Mouse (Mus musculus) adrenal gland, postnatal 25 days (tissue): ENCODE data around the gene Hoxb5. TPM values are rescaled to one million over a fixed set of nuclear protein-coding genes. Genes with fewer than 3 reads are reported as not detected.

Source experiments
- DNase-seq: peaks from one replicate; pipeline ENCODE4 v3.0.0; 2021; ENCODE audit warnings: mixed read lengths
- microRNA-seq, 2 experiments: library from miRNA; unstranded; fragments of <30 nt; microRNA quantifications; one replicate each; pipeline ENCODE4 v1.2.0; 2021
- total RNA-seq: library from RNA; stranded (reverse); gene quantifications from 2 replicates; pipeline ENCODE4 v1.2.3, GENCODE M21; 2021

Hoxb5 gene
- total RNA-seq, 1 experiment from 2014 or later: 36.5 TPM

GRCm38 (mm10) chr11:96354376-96354775 is 51.2 kb downstream of the Hoxb5 start:
- peak; percentile 68 for DNase-seq

- DNase-seq: no peak
Observed at GRCm38 (mm10) chr11:96354801-96355311, 51.7 kb downstream of the Hoxb5 start.

Small RNA genes within 50 kb of the gene (microRNA-seq; reads per million reads assigned to microRNA genes)
- gene Mir10a (51,196 to 89,197 reads per million in 2 experiments), gene Mir196a-1 (23.1 to 28.1 reads per million in 2 experiments)

Other genes with a start within 250 kb of the Hoxb5 start
- 46.2 and 48.4 TPM in 2 replicates for gene Ube2z, start 237.9 kb upstream of the Hoxb5 start, total RNA-seq
- 260 and 278 TPM in 2 replicates for gene Atp5g1, start 227.7 kb upstream of the Hoxb5 start, total RNA-seq
- not detected in 2 replicates for gene Calcoco2, start 191.4 kb upstream of the Hoxb5 start, total RNA-seq
- gene Ttll6, start 169.6 kb upstream of the Hoxb5 start, total RNA-seq: not detected in 2 replicates
- gene Hoxb13, start 109.0 kb upstream of the Hoxb5 start, total RNA-seq: not detected in 2 replicates
- 202 and 263 TPM in 2 replicates for gene Hoxb9, start 31.9 kb upstream of the Hoxb5 start, total RNA-seq
- gene Hoxb8, start 21.4 kb upstream of the Hoxb5 start, total RNA-seq: 84.9 and 94.6 TPM in 2 replicates
- gene Hoxb7, start 16.7 kb upstream of the Hoxb5 start, total RNA-seq: 54.7 and 58.6 TPM in 2 replicates
- gene Hoxb6, start 10.9 kb upstream of the Hoxb5 start, total RNA-seq: 74.4 and 78.8 TPM in 2 replicates
- 27.6 and 31.5 TPM in 2 replicates for gene Hoxb4, start 14.9 kb downstream of the Hoxb5 start, total RNA-seq
- gene Hoxb3, start 20.0 kb downstream of the Hoxb5 start, total RNA-seq: 33.0 and 40.1 TPM in 2 replicates
- gene Hoxb2, start 47.2 kb downstream of the Hoxb5 start, total RNA-seq: 24.0 and 25.6 TPM in 2 replicates
- not detected in 2 replicates for gene Hoxb1, start 62.4 kb downstream of the Hoxb5 start, total RNA-seq
- gene Skap1, start 161.3 kb downstream of the Hoxb5 start, total RNA-seq: 6.7 and 7.4 TPM in 2 replicates